Mouse (Mus musculus): ENCODE measurements around the gene Dlx1.
A peak's percentile ranks its signal among the peaks of the same experiment; 100 is the strongest.

Dlx1 gene

DNA sequence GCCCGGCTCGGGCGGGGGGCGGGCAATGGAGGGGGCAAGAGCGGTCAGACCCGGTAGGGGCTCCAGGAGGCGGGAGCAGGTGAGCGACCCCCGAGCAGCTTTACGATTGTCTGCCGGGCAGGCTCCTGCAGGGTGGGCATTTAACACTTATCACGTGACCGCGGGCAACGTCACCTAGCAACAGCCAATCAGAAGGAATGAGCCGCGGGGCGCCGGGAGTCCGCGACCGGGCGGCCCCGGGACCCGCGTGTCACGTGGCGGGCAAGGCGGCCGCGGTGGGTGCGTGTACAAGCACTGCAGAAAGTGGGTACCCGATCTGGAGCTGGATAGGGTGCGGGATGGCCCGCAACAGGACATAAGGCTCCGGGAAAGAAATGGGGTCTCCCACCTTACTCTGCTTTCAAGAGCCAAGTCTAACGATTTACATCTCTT, 18.7 kb downstream of the Dlx1 start, which contains the start of gene Dlx2:
TSS of gene Dlx2 (minus strand) at position 115 of the 432 bp plus-strand sequence.
- DNase-seq (ENCODE audit: low spot score in 2 of 2) = peak in 1 of 2 experiments; percentile 40

DNA sequence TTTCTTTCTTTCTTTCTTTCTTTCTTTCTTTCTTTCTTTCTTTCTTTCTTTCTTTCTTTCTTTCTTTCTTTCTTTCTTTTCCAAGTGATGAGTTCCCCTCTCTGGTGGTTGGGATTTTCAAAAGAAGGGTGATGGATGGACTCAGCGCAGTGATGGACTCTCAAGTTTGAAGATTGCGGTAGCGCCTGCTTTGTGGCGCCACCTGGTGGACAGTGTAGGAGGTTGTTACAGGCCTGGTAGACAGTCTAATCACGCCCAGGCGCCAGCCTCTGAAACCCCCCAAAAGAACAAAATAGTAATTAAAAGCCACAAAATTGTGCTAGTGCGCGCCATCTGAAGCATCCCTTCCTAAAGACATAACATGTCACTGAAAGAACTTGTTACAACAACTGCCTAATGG, 19.9 kb downstream of the Dlx1 start:
- DNase-seq (ENCODE audit: low spot score in 2 of 2) = peak; percentile 53 to 54

DNA sequence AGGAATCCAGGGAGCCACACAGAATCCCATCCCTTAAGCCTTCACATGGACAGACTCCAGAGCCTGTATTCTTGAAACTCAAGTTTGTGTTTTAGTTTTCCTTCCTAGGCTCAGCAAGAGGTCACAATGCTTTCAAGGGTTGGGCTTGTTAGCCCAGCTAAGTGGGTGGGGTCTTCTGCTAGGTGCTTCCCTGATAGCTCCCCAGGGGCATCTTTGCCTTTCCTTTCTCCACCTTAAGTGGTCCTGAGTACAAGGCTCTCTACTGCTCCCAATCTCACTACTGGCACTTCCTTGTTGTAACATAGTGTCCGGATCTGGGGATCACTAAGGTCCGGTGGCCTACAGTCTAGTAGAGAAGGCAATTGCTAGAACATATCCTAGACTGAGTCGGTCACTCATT, 22.4 kb downstream of the Dlx1 start:
- DNase-seq (ENCODE audit: low spot score in 2 of 2) = no peak

DNA sequence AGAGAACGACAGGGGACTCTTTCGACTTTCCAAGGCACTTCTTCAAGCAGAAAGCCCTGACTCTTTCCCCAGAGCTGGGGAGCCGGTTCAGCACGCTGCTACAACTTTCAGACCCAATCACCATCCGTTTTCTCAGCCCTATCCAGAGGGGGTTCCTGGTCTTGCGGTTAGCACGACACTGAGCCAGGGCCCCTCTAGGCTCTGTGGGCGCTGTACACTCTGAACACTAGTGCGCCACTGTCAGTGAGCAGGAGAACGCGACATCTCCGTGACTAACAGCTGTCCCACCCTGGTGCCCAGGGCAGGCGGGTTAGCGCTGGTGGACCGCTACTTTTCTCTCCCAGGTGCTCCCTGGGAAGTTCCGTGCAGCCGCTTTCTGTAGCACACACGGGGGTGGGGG, 23.8 kb downstream of the Dlx1 start:
- DNase-seq (ENCODE audit: low spot score in 2 of 2) = no peak

DNA sequence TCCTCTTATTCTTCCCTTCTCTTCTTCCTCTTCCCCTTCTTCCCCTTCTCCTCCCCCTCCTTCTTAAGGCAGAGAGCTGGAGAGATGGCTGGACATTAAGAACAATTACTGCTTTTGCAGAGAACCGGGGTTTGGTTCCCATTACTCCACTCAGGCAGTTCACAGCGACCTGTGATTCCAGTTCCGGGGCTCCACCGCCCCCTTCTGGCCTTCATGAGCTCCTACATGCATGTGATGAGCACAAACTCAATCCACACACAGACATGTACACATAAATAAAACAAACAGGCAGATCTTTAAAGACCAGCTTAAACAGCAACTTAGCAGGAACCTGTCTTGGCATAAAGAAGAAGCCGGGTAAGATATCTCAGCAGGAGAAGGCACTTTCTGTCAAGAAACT, 28.2 kb downstream of the Dlx1 start:
- no peak for DNase-seq (ENCODE audit: low spot score in 2 of 2)

DNA sequence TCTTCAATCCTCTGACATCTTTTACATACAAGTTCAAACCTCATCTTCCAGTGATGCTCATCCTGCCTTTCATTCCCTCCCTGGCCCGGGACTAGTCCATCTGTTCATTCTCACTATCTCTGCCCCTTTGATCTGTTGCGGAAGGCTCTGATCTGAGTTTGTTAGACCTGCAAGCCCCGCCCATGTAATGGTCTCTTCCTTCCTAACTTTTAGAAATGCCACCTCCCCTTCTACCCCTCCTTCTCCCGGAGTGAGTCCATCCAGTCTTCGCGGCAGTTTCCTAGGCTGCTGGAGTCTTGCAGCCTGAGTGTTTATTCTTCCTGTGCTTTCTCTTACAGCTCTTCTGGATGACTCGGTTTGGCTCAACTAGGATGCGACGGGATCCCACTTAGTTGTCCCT, 38.6 kb downstream of the Dlx1 start:
- DNase-seq (ENCODE audit: low spot score in 2 of 2) = no peak

DNA sequence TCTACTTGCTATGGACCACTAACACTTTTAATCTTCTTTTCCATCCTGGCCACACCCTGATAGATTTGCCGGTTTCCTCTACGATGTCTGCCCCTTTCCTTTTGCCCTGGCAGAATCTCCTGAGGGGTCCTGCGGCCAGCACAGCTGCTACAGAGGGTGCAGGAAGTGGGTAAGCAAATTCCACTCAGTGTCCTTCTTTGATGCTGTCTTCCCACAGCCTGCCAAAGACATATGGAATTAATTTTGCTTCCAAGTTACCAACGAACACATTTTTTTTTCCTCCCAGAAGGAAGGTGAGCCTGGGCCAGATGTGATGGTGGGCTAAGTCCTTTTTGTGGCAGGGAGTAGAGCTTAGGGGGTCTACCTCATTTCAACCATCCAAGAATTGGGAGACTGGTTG, 45.8 kb downstream of the Dlx1 start:
- no peak for DNase-seq (ENCODE audit: low spot score in 2 of 2)

DNA sequence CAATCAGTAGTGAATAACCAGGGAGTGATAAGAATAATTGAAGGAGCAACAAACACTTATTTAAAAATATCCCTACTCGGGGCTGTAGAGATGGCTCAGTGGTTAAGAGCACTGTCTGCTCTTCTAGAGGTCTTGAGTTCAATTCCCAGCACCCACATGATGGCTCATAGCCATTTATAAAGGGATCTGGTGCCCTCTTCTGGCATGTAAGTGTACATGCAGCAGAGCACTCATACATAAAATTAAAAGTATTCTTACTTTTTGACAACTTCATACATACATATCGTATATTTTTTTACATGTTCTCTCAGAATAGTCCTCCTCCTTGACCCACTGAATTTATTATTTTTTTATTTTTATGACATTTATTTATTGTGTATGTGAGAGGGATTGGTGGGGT, 49.1 kb downstream of the Dlx1 start:
- no peak for DNase-seq (ENCODE audit: low spot score in 2 of 2)

DNA sequence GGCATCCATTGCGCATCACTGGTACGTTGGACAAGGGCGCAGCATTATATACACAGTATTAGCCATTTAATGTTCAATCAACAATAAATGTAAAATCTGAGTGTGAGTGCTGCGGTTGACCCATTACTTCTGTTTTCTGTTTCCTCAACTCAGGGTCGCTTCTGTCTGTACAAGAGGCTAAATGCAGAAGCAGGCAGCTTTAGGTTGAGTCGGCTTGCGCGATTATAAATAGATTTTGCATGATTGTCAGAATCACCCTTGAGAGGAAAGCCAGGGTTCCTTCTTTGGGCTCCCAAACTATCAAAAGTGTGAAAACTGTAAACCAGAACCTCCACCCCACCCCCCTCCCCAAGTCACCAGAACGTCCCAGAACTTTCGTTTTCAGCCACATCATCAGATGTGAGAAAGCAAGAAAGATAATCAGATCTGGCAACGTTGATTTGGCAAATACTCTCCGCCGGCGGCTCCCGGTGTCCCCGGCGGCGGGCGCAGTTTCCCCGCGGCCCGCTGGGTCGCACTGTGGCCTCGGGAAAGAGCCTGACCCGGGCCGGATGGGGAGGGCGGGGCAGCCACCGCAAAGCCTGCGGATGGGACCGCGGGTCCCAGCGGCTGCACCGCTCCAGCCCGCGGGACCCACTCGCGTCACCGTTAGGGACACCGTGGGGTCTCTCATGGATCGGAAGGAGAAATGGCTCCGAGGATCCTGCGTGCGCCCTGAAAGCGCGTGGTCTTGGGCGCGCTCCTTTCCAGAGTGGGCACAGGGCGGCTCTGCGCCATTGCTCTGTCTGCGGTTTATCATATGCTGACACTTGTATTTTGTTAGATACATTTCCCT, 52.9 kb downstream of the Dlx1 start:
- DNase-seq (ENCODE audit: low spot score in 2 of 2) = peak; percentile 35 to 43

DNA sequence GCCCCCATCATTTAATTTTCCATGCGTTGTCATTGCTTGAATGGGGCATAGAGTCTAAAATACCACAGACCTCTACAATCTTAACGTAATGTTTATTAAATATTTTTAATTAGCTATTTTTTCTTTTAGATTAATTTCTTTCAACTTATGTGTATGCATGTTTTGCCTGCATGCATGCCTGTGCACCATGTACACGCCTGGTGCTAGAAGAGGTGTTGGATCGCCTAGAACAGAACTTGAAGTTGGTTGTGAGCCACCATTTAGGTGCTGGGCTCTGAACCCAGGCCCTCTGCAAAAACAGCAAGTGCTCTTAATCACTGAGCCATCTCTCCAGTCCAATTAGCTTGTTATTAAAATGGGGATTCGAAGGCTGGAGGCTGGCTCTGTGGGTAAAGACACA, 53.6 kb downstream of the Dlx1 start:
- no peak for DNase-seq (ENCODE audit: low spot score in 2 of 2)
